Mouse (Mus musculus) lung, embryonic 16.5 days (tissue): ENCODE data around the gene Rsph14. TPM values are rescaled to one million over a fixed set of nuclear protein-coding genes. Genes with fewer than 3 reads are reported as not detected.
A peak's percentile ranks its signal among the peaks of the same experiment; 100 is the strongest.

Experiments used
- ATAC-seq: fragments of 200-750 bp; cut with Nextera tagmentation; 2 replicates; pipeline ENCODE4 v1.8.0; 2017; ENCODE audit warnings: low read depth, mild to moderate bottlenecking, moderate library complexity
- H3K27ac ChIP-seq: fragments of 300-500 bp; sonication (generic); 2 replicates; pipeline ENCODE4 v1.5.1; 2014; ENCODE audit warnings: mild to moderate bottlenecking, control low read depth, low read length
- H3K27me3 ChIP-seq: fragments of 300-500 bp; sonication (generic); 2 replicates; pipeline ENCODE4 v1.6.1; 2014; ENCODE audit warnings: low read depth, low read length, mixed read lengths; ENCODE audit not compliant: control insufficient read depth, insufficient read depth
- H3K36me3 ChIP-seq: fragments of 300-500 bp; sonication (generic); 2 replicates; pipeline ENCODE4 v1.6.1; 2014; ENCODE audit warnings: low read length; ENCODE audit not compliant: control insufficient read depth, insufficient read depth
- H3K4me1 ChIP-seq: fragments of 300-500 bp; sonication (generic); replicated peaks from 2 replicates; pipeline ENCODE4 v1.6.1; 2014; ENCODE audit warnings: low read length, mixed read lengths; ENCODE audit not compliant: control insufficient read depth, insufficient read depth
- H3K4me2 ChIP-seq: fragments of 300-500 bp; sonication (generic); 2 replicates; pipeline ENCODE4 v1.6.1; 2014; ENCODE audit warnings: low read depth, low read length, control low read depth
- H3K4me3 ChIP-seq: fragments of 300-500 bp; sonication (generic); 2 replicates; pipeline ENCODE4 v1.5.1; 2014; ENCODE audit warnings: mild to moderate bottlenecking, low read length, control low read depth
- H3K9ac ChIP-seq: fragments of 300-500 bp; sonication (generic); 2 replicates; pipeline ENCODE4 v1.6.1; 2014; ENCODE audit warnings: low read length, control low read depth
- H3K9me3 ChIP-seq: fragments of 300-500 bp; sonication (generic); 2 replicates; pipeline ENCODE4 v1.6.1; 2016; ENCODE audit warnings: low read length; ENCODE audit not compliant: control insufficient read depth
- WGBS: fragments of 180-500 bp; shearing (Covaris S2); extraction: QIAGEN DNeasy Blood & Tissue Kit; methylation state at CpG from one replicate; pipeline ENCODE4 v1.1.7; 2014; 5-methylcytosine and 5-hydroxymethylcytosine counted together
- polyA plus RNA-seq: library from polyadenylated mRNA; unstranded; fragments of >200 nt; fragmentation: Nextera tagmentation; extraction: Ambion mirVana; gene quantifications from 2 replicates; pipeline ENCODE4 v1.2.1, GENCODE M21; 2015

The Rsph14 gene
- polyA plus RNA-seq, 1 experiment from 2014 or later, result 3.3 TPM

DNA sequence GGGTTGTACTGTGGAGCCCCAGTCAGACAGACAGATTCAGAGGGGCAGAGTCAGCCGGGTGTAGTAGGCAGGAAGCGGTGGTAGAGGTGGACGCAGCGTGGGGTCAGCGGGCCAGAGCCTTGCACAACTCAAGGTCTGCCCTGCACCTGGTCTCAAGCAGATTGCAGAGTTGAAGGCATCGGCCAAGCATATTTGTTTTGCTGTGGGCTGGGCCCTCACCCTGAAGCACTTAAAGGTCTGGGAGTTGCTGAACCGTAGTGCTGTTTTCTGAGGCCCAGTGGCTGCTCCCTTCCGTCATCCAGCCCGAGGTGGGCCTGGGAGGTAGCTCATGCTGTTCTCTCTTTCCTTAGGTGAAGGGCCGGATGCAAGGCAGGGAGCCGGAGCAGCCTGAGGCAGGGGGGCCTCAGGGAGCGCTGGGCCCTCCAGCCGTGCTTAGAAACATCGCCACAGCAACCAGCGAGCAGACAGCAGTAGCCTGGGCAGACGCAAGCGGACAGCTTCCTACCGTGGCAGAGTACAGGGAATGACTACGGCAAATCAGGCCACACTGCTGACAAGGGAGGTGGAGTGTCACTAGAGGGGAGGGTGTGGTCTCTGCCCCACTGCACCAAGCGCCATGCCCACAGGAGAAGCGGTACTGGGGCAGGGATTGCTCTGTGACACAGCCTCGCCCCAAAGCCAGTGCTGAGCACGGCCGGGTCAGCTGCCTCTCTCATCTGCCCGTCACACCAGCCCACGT is 41.6 kb downstream of the Rsph14 start:
- 30% methylated on average over 26 of the region's 26 CpGs for WGBS
- Histone ChIP-seq H3K9ac (peak overlapping the region; percentile 47; the same call in 1 of the 2 replicates), H3K4me1 (peaks cover 9% of the 10 kb centered on the region), H3K27me3 (no peaks in the 10 kb centered on the region), H3K36me3 (0 out of 2 replicates have a peak, but pooled peaks cover 3% of the 10 kb centered on the region), H3K27ac (no peak overlapping the region), H3K4me2 (no peak overlapping the region), H3K4me3 (no peak overlapping the region), H3K9me3 (no peaks in the 10 kb centered on the region)
- peak; percentile 51 for ATAC-seq

DNA sequence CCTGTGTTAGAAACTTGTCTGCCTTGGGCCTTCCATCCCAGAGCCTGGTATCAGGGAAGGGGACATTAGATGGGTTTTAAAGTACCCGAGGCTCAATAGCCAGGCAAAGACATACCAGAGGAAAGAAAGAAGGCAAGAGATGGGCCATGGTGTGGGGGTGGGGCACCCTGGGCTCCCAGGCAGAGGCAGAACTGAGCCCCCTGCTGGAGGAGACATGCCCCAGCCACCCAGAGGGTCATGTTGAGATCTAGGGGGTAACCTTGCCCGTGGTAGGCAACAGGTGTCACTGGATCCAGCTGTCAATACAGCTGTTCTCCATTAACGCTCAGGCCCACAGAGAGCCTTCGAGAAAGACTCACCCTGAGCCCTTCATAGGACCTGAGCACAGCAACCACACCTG is 42.6 kb downstream of the Rsph14 start:
- no peak for ATAC-seq
- H3K4me2 ChIP-seq, result no peak overlapping the region
- H3K36me3 ChIP-seq, result 0 out of 2 replicates have a peak, but pooled peaks cover 3% of the 10 kb centered on the region
- no peak overlapping the region for H3K27ac ChIP-seq
- no peaks in the 10 kb centered on the region for H3K27me3 ChIP-seq
- no peak overlapping the region for H3K9ac ChIP-seq
- 66% methylated on average over 4 of the region's 4 CpGs for WGBS
- no peak overlapping the region for H3K4me3 ChIP-seq
- H3K4me1 ChIP-seq, result peaks cover 4% of the 10 kb centered on the region
- no peaks in the 10 kb centered on the region for H3K9me3 ChIP-seq

DNA sequence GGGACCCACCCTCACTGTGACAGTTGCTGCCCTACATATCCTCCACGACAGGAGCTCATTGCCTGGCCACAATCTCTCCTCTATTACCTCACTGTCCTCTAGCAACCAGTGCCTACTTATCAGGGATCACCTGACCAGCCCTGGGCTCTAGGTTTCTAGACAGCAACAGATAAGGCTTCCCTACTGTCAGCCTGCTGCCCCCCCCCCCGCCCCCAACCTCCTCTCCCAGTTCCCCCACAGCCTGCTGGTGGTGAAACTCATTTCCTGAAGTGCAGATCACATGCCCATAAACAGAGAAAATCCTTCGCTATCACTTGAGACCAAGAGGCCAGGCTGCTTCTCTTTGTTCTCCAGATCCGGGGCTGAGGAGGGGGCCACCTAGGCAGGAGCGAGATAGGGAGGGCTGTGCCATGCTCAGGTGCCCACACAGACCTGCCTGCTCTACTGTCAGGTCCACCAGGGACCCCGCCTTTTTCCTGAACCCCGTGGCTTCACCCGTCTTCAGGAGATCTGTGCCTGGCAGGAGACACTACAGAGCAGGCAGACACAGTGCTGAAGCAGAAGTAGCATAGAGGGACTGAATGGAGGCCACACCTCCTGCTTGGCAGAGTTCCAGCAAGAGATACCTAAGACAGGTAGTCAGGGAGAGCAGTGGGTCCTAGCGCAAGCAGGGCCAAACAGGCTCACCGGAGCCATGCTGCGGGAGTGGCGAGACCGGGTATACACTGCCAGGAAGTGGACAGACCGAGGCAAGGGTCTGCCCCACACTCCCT is 44.5 kb downstream of the Rsph14 start:
- Histone ChIP-seq H3K4me3 (no peak overlapping the region), H3K27me3 (no peaks in the 10 kb centered on the region), H3K9ac (no peak overlapping the region), H3K36me3 (0 out of 2 replicates have a peak, but pooled peaks cover 3% of the 10 kb centered on the region), H3K9me3 (no peaks in the 10 kb centered on the region), H3K27ac (no peak overlapping the region), H3K4me2 (no peak overlapping the region; the same call in 1 of the 2 replicates), H3K4me1 (peaks cover 4% of the 10 kb centered on the region)
- ATAC-seq, result peak; percentile 18; the same call in 1 of the 2 replicates
- 28% methylated on average over 14 of the region's 14 CpGs for WGBS

DNA sequence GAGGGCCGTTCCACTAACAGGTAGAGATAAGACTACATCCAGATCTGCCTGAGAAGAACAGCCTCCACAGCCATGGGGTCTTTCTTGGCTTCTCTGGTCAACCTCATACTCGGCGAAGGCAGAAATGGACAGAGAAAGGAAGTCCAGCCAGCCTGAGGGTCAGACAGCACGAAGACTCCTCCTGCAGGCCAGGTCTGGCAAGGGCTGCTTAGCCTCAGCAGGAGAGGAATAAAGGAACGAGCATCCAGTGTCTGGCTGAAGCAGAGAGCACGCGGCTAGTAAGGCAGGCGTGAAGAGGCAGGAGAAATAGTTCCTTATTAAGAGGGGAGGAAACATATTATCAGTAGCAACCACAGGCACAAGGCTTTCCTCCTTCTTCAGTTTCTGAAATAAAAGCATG is 49.2 kb downstream of the Rsph14 start:
- Histone ChIP-seq H3K4me1 (no peaks in the 10 kb centered on the region; the same call in 1 of the 2 replicates), H3K4me2 (no peak overlapping the region), H3K4me3 (no peak overlapping the region), H3K27ac (no peak overlapping the region), H3K36me3 (no peaks in the 10 kb centered on the region), H3K9ac (no peak overlapping the region), H3K9me3 (no peaks in the 10 kb centered on the region), H3K27me3 (no peaks in the 10 kb centered on the region)
- WGBS, result 69% methylated on average over 8 of the region's 8 CpGs
- ATAC-seq, result no peak

DNA sequence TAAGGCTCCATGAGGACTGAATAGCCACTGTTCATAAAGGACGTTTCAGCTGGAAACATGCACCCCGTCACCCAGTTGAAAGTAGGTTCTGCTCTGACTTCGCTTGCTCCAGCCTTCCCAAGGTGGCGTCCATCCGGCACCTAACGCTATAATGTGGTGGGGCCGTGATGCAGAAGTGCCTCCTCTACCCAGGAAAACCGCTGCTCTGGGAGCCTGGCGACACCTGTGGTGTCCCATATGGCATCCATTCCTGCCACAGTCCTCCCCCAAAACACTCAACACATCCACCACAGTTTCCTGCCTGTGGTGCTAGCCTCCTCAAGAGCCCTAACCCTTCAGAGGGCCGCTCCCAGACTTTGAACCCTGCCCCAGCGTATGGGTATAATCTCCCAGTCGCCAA is 51.2 kb downstream of the Rsph14 start:
- Histone ChIP-seq H3K9ac (no peak overlapping the region), H3K4me1 (no peaks in the 10 kb centered on the region), H3K4me2 (no peak overlapping the region), H3K9me3 (no peaks in the 10 kb centered on the region), H3K36me3 (no peaks in the 10 kb centered on the region), H3K4me3 (no peak overlapping the region), H3K27ac (no peak overlapping the region), H3K27me3 (no peaks in the 10 kb centered on the region)
- ATAC-seq, result no peak
- WGBS, result 88% methylated on average over 12 of the region's 12 CpGs

DNA sequence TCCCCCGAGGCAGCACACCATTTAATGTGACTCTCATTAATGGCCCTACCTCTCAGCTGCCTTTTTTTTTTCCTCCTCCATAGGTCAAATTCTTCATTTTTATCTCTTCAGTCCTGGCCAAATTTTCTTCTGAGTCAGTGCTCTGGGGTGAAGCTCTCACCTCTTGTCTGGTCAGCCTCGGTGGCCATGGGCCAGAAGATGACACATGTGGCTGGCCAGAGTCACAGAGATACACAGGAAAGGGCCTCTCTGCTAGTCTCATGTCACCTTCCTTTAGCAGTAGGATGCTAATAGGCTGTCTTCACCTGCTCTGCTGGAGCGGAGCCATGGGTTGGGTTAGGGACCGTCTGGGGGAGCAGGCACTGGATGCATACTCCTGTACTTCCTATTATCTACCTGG is 54.3 kb downstream of the Rsph14 start:
- no peak overlapping the region for H3K9ac ChIP-seq
- no peak overlapping the region for H3K4me2 ChIP-seq
- no peaks in the 10 kb centered on the region for H3K27me3 ChIP-seq
- H3K4me3 ChIP-seq, result no peak overlapping the region
- H3K4me1 ChIP-seq, result no peaks in the 10 kb centered on the region
- no peak overlapping the region for H3K27ac ChIP-seq
- no peaks in the 10 kb centered on the region for H3K9me3 ChIP-seq
- 66% methylated on average over 4 of the region's 4 CpGs for WGBS
- ATAC-seq, result no peak
- H3K36me3 ChIP-seq, result no peaks in the 10 kb centered on the region

DNA sequence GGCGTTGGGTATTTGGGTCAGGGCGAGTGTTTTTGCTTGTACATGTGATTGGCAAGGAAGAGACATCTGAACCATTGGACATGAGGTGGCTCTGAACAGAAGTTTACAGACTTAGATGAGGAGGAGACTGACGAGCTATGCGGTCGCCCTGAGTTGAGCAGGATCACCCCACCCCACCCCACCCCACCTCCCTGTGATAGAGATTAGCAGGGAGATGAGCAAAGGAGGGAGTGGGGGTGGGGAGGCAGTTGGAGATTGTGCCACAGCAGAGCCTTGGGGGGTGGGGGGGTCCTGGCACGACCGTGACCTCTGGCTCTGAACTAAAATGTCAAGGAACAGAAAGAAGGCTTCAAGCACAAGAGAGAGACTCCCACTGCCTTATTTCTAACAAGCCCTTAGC is 56.0 kb downstream of the Rsph14 start:
- Histone ChIP-seq H3K9me3 (no peaks in the 10 kb centered on the region), H3K4me3 (no peak overlapping the region), H3K27ac (no peak overlapping the region), H3K36me3 (no peaks in the 10 kb centered on the region), H3K4me1 (no peaks in the 10 kb centered on the region), H3K27me3 (no peaks in the 10 kb centered on the region), H3K9ac (no peak overlapping the region), H3K4me2 (no peak overlapping the region)
- 43% methylated on average over 7 of the region's 7 CpGs for WGBS
- no peak for ATAC-seq

DNA sequence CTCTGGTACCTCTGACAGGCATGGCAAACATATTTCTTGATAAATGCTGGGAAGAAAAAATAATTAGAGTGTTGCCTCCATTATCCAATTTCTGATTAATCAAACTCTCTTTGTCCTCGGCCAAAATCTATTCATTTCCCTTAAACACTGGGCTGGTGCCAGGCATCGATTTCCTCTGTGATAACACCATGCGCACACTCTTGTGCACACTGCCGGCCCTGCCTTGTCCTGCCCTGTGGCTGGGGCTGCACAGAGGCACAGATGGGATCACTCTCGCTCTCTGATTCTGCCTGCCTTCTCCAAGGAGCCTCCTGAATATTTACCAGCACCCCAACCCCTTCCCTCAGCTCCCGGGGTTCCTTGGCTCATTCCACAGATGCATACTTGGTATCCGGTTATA is 56.8 kb downstream of the Rsph14 start:
- Histone ChIP-seq H3K9ac (no peak overlapping the region), H3K36me3 (no peaks in the 10 kb centered on the region), H3K27ac (no peak overlapping the region), H3K27me3 (no peaks in the 10 kb centered on the region), H3K9me3 (no peaks in the 10 kb centered on the region), H3K4me2 (no peak overlapping the region), H3K4me1 (no peaks in the 10 kb centered on the region), H3K4me3 (no peak overlapping the region)
- 41% methylated on average over 7 of the region's 7 CpGs for WGBS
- ATAC-seq, result no peak

DNA sequence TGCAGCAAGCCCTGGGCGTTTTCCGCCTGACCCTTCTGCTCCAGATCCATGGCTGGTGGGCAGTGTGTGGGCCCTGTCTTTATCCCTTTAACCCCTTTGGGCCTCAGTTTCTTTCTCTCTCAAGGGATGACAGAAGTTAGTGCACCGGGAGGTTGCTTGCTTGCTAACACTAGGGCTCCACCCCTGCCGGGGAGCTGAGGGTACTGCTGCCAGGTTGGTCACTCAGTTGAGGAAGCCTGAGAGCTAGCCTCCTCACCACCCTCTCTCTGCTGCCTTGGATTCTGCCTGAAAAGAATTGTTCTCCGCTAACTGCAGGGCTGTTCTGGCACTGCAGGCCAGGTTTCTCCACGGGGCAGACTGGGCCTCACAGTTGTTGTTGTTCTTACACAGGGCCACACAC is 59.4 kb downstream of the Rsph14 start:
- H3K4me1 ChIP-seq, result no peaks in the 10 kb centered on the region; the same call in 1 of the 2 replicates
- no peak for ATAC-seq
- peaks cover 3% of the 10 kb centered on the region; the same call in 1 of the 2 replicates for H3K27me3 ChIP-seq
- H3K9me3 ChIP-seq, result no peaks in the 10 kb centered on the region
- H3K36me3 ChIP-seq, result no peaks in the 10 kb centered on the region
- H3K4me3 ChIP-seq, result no peak overlapping the region
- WGBS, result 60% methylated on average over 6 of the region's 6 CpGs
- H3K4me2 ChIP-seq, result no peak overlapping the region
- H3K27ac ChIP-seq, result no peak overlapping the region
- no peak overlapping the region for H3K9ac ChIP-seq
